Mouse (Mus musculus) limb, embryonic 14.5 days (tissue): ENCODE results near the gene Fam126a. TPM values are rescaled to one million over a fixed set of nuclear protein-coding genes. Genes with fewer than 3 reads are reported as not detected.

Experiments
- ATAC-seq: fragments of 200-750 bp; cut with Nextera tagmentation; 2 replicates; pipeline ENCODE4 v1.8.0; 2017; ENCODE audit warnings: low read depth, moderate number of reproducible peaks, moderate TSS enrichment; ENCODE audit not compliant: low FRiP score
- DNase-seq: peaks from one replicate; pipeline ENCODE4 v3.0.0-alpha.2; 2015; ENCODE audit warnings: low spot score
- H3K27ac ChIP-seq: fragments of 300-500 bp; sonication (generic); replicated peaks from 2 replicates; pipeline ENCODE4 v1.5.1; 2014; ENCODE audit warnings: low read depth, mild to moderate bottlenecking, low read length, moderate library complexity, mixed read lengths
- H3K27me3 ChIP-seq: fragments of 300-500 bp; sonication (generic); 2 replicates; pipeline ENCODE4 v1.6.1; 2014; ENCODE audit warnings: low read length, mixed read lengths; ENCODE audit not compliant: control insufficient read depth, insufficient read depth
- H3K36me3 ChIP-seq: fragments of 300-500 bp; sonication (generic); 2 replicates; pipeline ENCODE4 v1.6.1; 2014; ENCODE audit warnings: mild to moderate bottlenecking, low read length, moderate library complexity, mixed read lengths; ENCODE audit not compliant: control insufficient read depth, insufficient read depth
- H3K4me1 ChIP-seq: fragments of 300-500 bp; sonication (generic); 2 replicates; pipeline ENCODE4 v1.6.1; 2014; ENCODE audit warnings: antibody characterized with exemption, low read length, mixed read lengths; ENCODE audit not compliant: control insufficient read depth, insufficient read depth
- H3K4me2 ChIP-seq: fragments of 300-500 bp; sonication (generic); replicated peaks from 2 replicates; pipeline ENCODE4 v1.6.1; 2014; ENCODE audit warnings: low read depth, mild to moderate bottlenecking, low read length, moderate library complexity; ENCODE audit not compliant: severe bottlenecking
- H3K4me3 ChIP-seq: fragments of 300-500 bp; sonication (generic); replicated peaks from 2 replicates; pipeline ENCODE4 v1.5.1; 2014; ENCODE audit warnings: low read length
- H3K9ac ChIP-seq: fragments of 300-500 bp; sonication (generic); 2 replicates; pipeline ENCODE4 v1.6.1; 2014; ENCODE audit warnings: mild to moderate bottlenecking, low read depth, low read length, moderate library complexity; ENCODE audit not compliant: severe bottlenecking
- H3K9me3 ChIP-seq: fragments of 300-500 bp; sonication (generic); 2 replicates; pipeline ENCODE4 v1.6.1; 2016; ENCODE audit warnings: low read length; ENCODE audit not compliant: control insufficient read depth
- POLR2A ChIP-seq: fragments of 200-500 bp; IDR thresholded peaks from 2 replicates; pipeline ENCODE4 v1.8.0; 2012; ENCODE audit warnings: inconsistent platforms, mild to moderate bottlenecking, moderate library complexity, borderline replicate concordance; ENCODE audit not compliant: insufficient read depth, insufficient read length; ENCODE audit errors: extremely low read depth
- WGBS: fragments of 180-500 bp; shearing (Covaris S2); extraction: QIAGEN DNeasy Blood & Tissue Kit; methylation state at CpG from one replicate; pipeline ENCODE4 v1.1.7; 2014; 5-methylcytosine and 5-hydroxymethylcytosine counted together
- polyA plus RNA-seq, 2 experiments: library from polyadenylated mRNA; depleted of rRNA in 1 of 2; stranded (reverse) in 1 of 2; unstranded in 1 of 2; fragments of >200 nt; fragmentation: Nextera tagmentation in 1 of 2; extraction: Ambion mirVana in 1 of 2; gene quantifications; 2 replicates each; pipeline versions ENCODE4 v1.2.1 to v1.2.3; 2012 to 2014

Fam126a gene
- polyA plus RNA-seq, 2 experiments = 23.4 to 38.5 TPM

GRCm38 (mm10) chr5:23990001-23990400, 40.5 kb downstream of the Fam126a start:
- H3K4me3 ChIP-seq = no peak overlapping the region
- no peak for TF ChIP-seq POLR2A
- no peak overlapping the region for H3K27ac ChIP-seq
- H3K9ac ChIP-seq = no peak overlapping the region
- no peaks in the 10 kb centered on the region for H3K9me3 ChIP-seq
- no peak for ATAC-seq
- peaks cover 16% of the 10 kb centered on the region for H3K4me1 ChIP-seq
- H3K4me2 ChIP-seq = no peak overlapping the region
- WGBS = 65% methylated on average over 3 of the region's 3 CpGs
- peaks cover 9% of the 10 kb centered on the region; the same call in 1 of the 2 replicates for H3K36me3 ChIP-seq
- no peaks in the 10 kb centered on the region for H3K27me3 ChIP-seq
- DNase-seq = no peak

GRCm38 (mm10) chr5:23987792-23988191, 42.7 kb downstream of the Fam126a start:
- 48% methylated on average over 10 of the region's 10 CpGs for WGBS
- no peak overlapping the region for H3K4me3 ChIP-seq
- no peak for TF ChIP-seq POLR2A
- H3K9me3 ChIP-seq = no peaks in the 10 kb centered on the region
- peaks cover 14% of the 10 kb centered on the region for H3K36me3 ChIP-seq
- H3K9ac ChIP-seq = no peak overlapping the region
- no peaks in the 10 kb centered on the region for H3K27me3 ChIP-seq
- ATAC-seq (no peak), DNase-seq (no peak)
- H3K27ac ChIP-seq = no peak overlapping the region
- H3K4me2 ChIP-seq = no peak overlapping the region
- peaks cover 3% of the 10 kb centered on the region for H3K4me1 ChIP-seq

- ATAC-seq = no peak
- H3K9ac ChIP-seq = no peak overlapping the region
- no peak for TF ChIP-seq POLR2A
- DNase-seq = no peak
- no peak overlapping the region for H3K4me2 ChIP-seq
- H3K4me1 ChIP-seq = no peaks in the 10 kb centered on the region
- no peak overlapping the region for H3K27ac ChIP-seq
- H3K27me3 ChIP-seq = no peaks in the 10 kb centered on the region
- WGBS = 78% methylated on average over 1 of the region's 1 CpGs
- H3K9me3 ChIP-seq = no peaks in the 10 kb centered on the region
- H3K4me3 ChIP-seq = no peak overlapping the region
- peaks cover 38% of the 10 kb centered on the region for H3K36me3 ChIP-seq
These were observed 48.4 kb downstream of the Fam126a start for GRCm38 (mm10) chr5:23982081-23982480.

DNA sequence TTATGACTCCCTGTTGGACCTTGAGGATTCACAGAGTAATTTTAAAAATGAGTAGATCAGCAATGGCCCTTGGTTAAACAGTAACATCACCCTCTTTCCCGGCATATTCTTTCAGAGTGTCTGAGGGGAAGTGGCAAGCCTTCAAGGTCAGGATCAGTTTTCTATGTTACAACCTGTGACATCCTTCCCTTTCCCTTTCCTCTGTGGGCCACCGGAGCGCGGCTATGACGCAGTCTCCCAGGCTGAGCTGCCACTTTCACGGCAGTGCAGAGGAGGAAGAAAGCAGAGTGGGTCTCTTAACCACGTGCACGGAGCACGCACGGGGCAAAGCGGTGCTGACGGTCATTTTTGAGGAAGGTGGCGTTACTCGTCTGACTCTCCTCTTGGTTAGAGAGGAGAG, 52.0 kb downstream of the Fam126a start:
- DNase-seq (no peak), ATAC-seq (no peak)
- Histone ChIP-seq H3K27ac (no peak overlapping the region), H3K27me3 (no peaks in the 10 kb centered on the region), H3K9me3 (no peaks in the 10 kb centered on the region), H3K4me2 (no peak overlapping the region), H3K36me3 (peaks cover 33% of the 10 kb centered on the region), H3K9ac (no peak overlapping the region), H3K4me3 (no peak overlapping the region), H3K4me1 (no peaks in the 10 kb centered on the region)
- 92% methylated on average over 14 of the region's 14 CpGs for WGBS
- no peak for TF ChIP-seq POLR2A

DNA sequence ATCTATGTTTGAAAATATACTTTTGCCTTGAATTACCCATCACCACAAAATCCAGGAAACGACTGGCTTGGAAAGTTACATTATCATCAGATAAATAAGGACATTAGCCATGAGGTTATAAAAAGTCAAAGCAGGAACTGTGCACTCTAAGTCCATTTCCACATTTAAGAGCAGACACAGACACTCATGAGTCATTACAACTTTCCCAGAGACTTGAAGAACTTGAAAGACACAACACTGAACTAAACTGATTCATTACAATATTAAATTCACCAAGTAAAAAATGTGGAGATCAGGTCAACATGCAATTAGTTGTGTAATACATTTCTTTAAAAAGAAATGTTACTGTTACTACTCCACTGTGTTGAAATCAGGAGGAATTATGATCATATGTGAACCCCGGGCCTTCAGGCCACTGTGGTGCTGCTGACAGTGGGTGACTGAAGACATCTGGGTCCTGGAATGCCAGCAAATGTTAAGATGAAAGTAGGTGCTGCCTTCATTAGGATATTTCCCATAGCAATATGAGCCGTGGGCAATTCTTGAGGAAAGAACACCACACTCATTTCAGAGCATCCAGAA, 55.4 kb downstream of the Fam126a start:
- WGBS = 66% methylated on average over 3 of the region's 3 CpGs
- DNase-seq = no peak

DNA sequence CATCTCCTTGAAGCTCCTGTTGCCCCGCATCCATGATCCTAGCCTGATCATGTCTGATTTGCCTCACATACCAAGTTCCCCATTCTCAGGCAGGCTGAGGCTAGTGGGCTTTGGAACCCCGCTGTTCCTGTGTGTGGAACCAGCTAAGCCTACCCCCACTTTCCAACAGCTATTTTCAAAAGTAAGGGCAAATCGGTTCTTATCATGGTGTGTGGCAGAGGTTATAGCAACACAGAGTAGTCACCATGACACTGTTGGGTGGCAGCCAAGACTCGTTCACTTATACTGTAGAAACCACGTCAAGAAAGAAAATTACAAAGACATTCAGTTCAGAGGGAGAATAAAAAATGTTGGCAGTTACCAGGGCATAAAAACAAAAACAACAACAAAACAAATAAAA, 62.8 kb downstream of the Fam126a start:
- no peak for TF ChIP-seq POLR2A
- DNase-seq = peak; percentile 44
- Histone ChIP-seq H3K9ac (no peak overlapping the region), H3K4me1 (no peaks in the 10 kb centered on the region), H3K27ac (no peak overlapping the region), H3K9me3 (no peaks in the 10 kb centered on the region), H3K36me3 (no peaks in the 10 kb centered on the region), H3K4me2 (no peak overlapping the region), H3K4me3 (no peak overlapping the region), H3K27me3 (no peaks in the 10 kb centered on the region)
- WGBS = 70% methylated on average over 5 of the region's 5 CpGs
- ATAC-seq = no peak

More for the DNA sequence above, 55.4 kb downstream of the Fam126a start:
- no peak for ATAC-seq
- H3K36me3 ChIP-seq = peaks cover 25% of the 10 kb centered on the region
- no peak overlapping the region for H3K27ac ChIP-seq
- no peak overlapping the region for H3K4me2 ChIP-seq
- no peak overlapping the region for H3K4me3 ChIP-seq
- H3K9ac ChIP-seq = no peak overlapping the region
- H3K4me1 ChIP-seq = no peaks in the 10 kb centered on the region
- TF ChIP-seq POLR2A = no peak
- H3K27me3 ChIP-seq = no peaks in the 10 kb centered on the region
- no peaks in the 10 kb centered on the region for H3K9me3 ChIP-seq
